Mouse (Mus musculus): ENCODE measurements around the gene Chst11. TPM values are rescaled to one million over a fixed set of nuclear protein-coding genes. Genes with fewer than 3 reads are reported as not detected.
"Not testable (repeated sequence)": the region's sequence is repeated elsewhere in the genome, so short reads cannot be mapped to it uniquely, and the experiment has no call there.

The Chst11 gene
- polyA plus RNA-seq, 1 experiment: 4.3 TPM

GRCm38 (mm10) chr10:83100890-83101289 lies 115.6 kb downstream of the Chst11 start:
- DNase-seq (ENCODE audit: low read depth, low spot score): no peak
- WGBS: 30% methylated on average over 8 of the region's 8 CpGs

- DNase-seq (ENCODE audit: low read depth, low spot score): no peak
- WGBS: 89% methylated on average over 9 of the region's 9 CpGs
Measured at GRCm38 (mm10) chr10:83101421-83102207, 116.3 kb downstream of the Chst11 start.

- no peak for DNase-seq (ENCODE audit: low read depth, low spot score)
- WGBS: 89% methylated on average over 15 of the region's 15 CpGs
Measured at GRCm38 (mm10) chr10:83102745-83103144, 117.4 kb downstream of the Chst11 start.

GRCm38 (mm10) chr10:83104221-83104620 lies 118.9 kb downstream of the Chst11 start:
- DNase-seq (ENCODE audit: low read depth, low spot score): no peak
- 96% methylated on average over 8 of the region's 8 CpGs for WGBS

GRCm38 (mm10) chr10:83106152-83106746 lies 121.0 kb downstream of the Chst11 start:
- WGBS: 93% methylated on average over 7 of the region's 7 CpGs
- DNase-seq (ENCODE audit: low read depth, low spot score): no peak

GRCm38 (mm10) chr10:83107385-83107784 lies 122.1 kb downstream of the Chst11 start:
- WGBS: 26% methylated on average over 8 of the region's 8 CpGs
- DNase-seq (ENCODE audit: low read depth, low spot score): no peak

GRCm38 (mm10) chr10:83107921-83108738 lies 122.8 kb downstream of the Chst11 start:
- 50% methylated on average over 21 of the region's 21 CpGs for WGBS
- DNase-seq (ENCODE audit: low read depth, low spot score): no peak

GRCm38 (mm10) chr10:83108946-83109345 lies 123.6 kb downstream of the Chst11 start:
- DNase-seq (ENCODE audit: low read depth, low spot score): no peak
- WGBS: 91% methylated on average over 6 of the region's 6 CpGs

- WGBS: 75% methylated on average over 6 of the region's 6 CpGs
- DNase-seq (ENCODE audit: low read depth, low spot score): no peak
Measured at GRCm38 (mm10) chr10:83111046-83111445, 125.7 kb downstream of the Chst11 start.

- no peak for DNase-seq (ENCODE audit: low read depth, low spot score)
- 57% methylated on average over 4 of the region's 4 CpGs for WGBS
Measured at GRCm38 (mm10) chr10:83112345-83112744, 127.0 kb downstream of the Chst11 start.

- 53% methylated on average over 5 of the region's 5 CpGs for WGBS
- no peak for DNase-seq (ENCODE audit: low read depth, low spot score)
Measured at GRCm38 (mm10) chr10:83114564-83114963, 129.3 kb downstream of the Chst11 start.

GRCm38 (mm10) chr10:83116889-83117288 lies 131.6 kb downstream of the Chst11 start:
- no peak for DNase-seq (ENCODE audit: low read depth, low spot score)
- WGBS: 56% methylated on average over 11 of the region's 11 CpGs

- WGBS: 81% methylated on average over 6 of the region's 6 CpGs
- no peak for DNase-seq (ENCODE audit: low read depth, low spot score)
Measured at GRCm38 (mm10) chr10:83117851-83118250, 132.6 kb downstream of the Chst11 start.

GRCm38 (mm10) chr10:83118613-83119012 lies 133.3 kb downstream of the Chst11 start:
- 31% methylated on average over 3 of the region's 3 CpGs for WGBS
- no peak for DNase-seq (ENCODE audit: low read depth, low spot score)

- DNase-seq (ENCODE audit: low read depth, low spot score): no peak
- WGBS: 24% methylated on average over 10 of the region's 10 CpGs
Measured at GRCm38 (mm10) chr10:83119016-83119415, 133.7 kb downstream of the Chst11 start.

GRCm38 (mm10) chr10:83119461-83119860 lies 134.2 kb downstream of the Chst11 start:
- DNase-seq (ENCODE audit: low read depth, low spot score): not testable (repeated sequence)
- WGBS: 50% methylated on average over 8 of the region's 8 CpGs

GRCm38 (mm10) chr10:83119909-83120308 lies 134.6 kb downstream of the Chst11 start:
- no peak for DNase-seq (ENCODE audit: low read depth, low spot score)

GRCm38 (mm10) chr10:83120938-83121337 lies 135.6 kb downstream of the Chst11 start:
- WGBS: 43% methylated on average over 4 of the region's 4 CpGs
- DNase-seq (ENCODE audit: low read depth, low spot score): no peak

More at GRCm38 (mm10) chr10:83119909-83120308, 134.6 kb downstream of the Chst11 start:
- 40% methylated on average over 9 of the region's 9 CpGs for WGBS

- 63% methylated on average over 3 of the region's 3 CpGs for WGBS
Measured at GRCm38 (mm10) chr10:83124560-83124959, 139.3 kb downstream of the Chst11 start.

GRCm38 (mm10) chr10:83126447-83126846 lies 141.1 kb downstream of the Chst11 start:
- 78% methylated on average over 9 of the region's 9 CpGs for WGBS
- no peak for DNase-seq (ENCODE audit: low read depth, low spot score)

More at GRCm38 (mm10) chr10:83124560-83124959, 139.3 kb downstream of the Chst11 start:
- no peak for DNase-seq (ENCODE audit: low read depth, low spot score)
